Mouse (Mus musculus): ENCODE measurements around the gene Nat10. TPM values are rescaled to one million over a fixed set of nuclear protein-coding genes. Genes with fewer than 3 reads are reported as not detected.

The Nat10 gene
- polyA plus RNA-seq, 1 experiment from 2014 or later: 8.8 TPM

DNA sequence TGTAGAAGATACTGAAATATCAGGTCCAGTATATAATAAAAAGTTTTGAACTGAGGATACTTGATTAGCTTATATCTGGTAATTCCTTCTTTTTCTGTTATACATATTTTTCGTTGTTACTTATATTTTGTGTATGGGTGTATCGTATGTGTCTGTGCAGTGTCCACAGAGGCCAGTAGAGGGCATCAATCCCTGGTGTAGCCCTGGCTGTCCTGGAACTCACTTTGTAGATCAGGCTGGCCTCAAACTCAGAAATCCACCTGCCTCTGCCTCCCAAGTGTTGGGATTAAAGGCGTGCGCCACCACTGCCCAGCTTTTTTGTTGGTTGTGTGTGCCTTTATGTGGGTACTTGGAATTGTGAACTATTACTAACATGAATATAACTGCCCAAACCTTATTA lies 23.6 kb upstream of the Nat10 start:
- H3K36me3 ChIP-seq (ENCODE audit: control insufficient read depth, insufficient read depth, low read length): peaks cover 5% of the 10 kb centered on the region; the same call in 1 of the 2 replicates
- no peak for ATAC-seq (ENCODE audit: low FRiP score, low TSS enrichment)
- peak; percentile 27 for DNase-seq (ENCODE audit: low spot score)
- no peaks in the 10 kb centered on the region for H3K9me3 ChIP-seq (ENCODE audit: control insufficient read depth, low read length)
- no peak overlapping the region for H3K4me3 ChIP-seq (ENCODE audit: low read depth, low read length)
- no peak overlapping the region for H3K27ac ChIP-seq (replicated peaks)
- H3K4me1 ChIP-seq (replicated peaks; ENCODE audit: control insufficient read depth, insufficient read depth): no peaks in the 10 kb centered on the region
- no peak overlapping the region for H3K4me2 ChIP-seq (replicated peaks; ENCODE audit: low read depth)
- H3K27me3 ChIP-seq (ENCODE audit: control insufficient read depth, insufficient read depth, low read length): no peaks in the 10 kb centered on the region
- WGBS: 77% methylated on average over 4 of the region's 4 CpGs
- no peak overlapping the region for H3K9ac ChIP-seq (ENCODE audit: low read length)
- TF ChIP-seq CTCF (IDR thresholded peaks at IDR 0.05; ENCODE audit: low read depth) (peak; percentile 68), EP300 (optimal IDR thresholded peaks at IDR 0.05) (no peak)

DNA sequence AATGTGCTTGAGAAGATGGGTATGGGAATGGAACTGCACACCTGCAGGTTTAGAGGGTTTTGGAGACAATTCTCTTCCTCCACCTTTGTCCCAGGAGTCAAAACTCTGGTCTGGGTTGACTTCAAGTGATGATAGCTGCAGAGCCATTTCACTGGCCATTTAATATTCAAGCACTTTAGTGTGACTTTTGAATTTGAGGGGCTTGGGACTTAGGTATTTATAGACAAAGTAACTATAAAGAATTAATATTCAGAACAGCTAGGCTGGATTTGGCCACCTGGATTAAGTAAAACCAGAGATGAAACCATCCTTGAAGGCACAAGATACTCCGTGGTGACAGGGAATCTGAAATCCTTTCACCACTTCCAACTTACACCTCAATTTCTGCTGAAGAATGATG lies 1.4 kb upstream of the Nat10 start:
- ATAC-seq (ENCODE audit: low FRiP score, low TSS enrichment): no peak
- Histone ChIP-seq H3K9ac (ENCODE audit: low read length) (no peak overlapping the region), H3K36me3 (ENCODE audit: control insufficient read depth, insufficient read depth, low read length) (peaks cover 13% of the 10 kb centered on the region; the same call in 1 of the 2 replicates), H3K4me3 (ENCODE audit: low read depth, low read length) (no peak overlapping the region), H3K4me1 (replicated peaks; ENCODE audit: control insufficient read depth, insufficient read depth) (peaks cover 4% of the 10 kb centered on the region; the same call in 1 of the 2 replicates), H3K9me3 (ENCODE audit: control insufficient read depth, low read length) (no peaks in the 10 kb centered on the region), H3K27ac (replicated peaks) (no peak overlapping the region), H3K27me3 (ENCODE audit: control insufficient read depth, insufficient read depth, low read length) (no peaks in the 10 kb centered on the region), H3K4me2 (replicated peaks; ENCODE audit: low read depth) (no peak overlapping the region)
- no peak for TF ChIP-seq EP300 (optimal IDR thresholded peaks at IDR 0.05)
- 60% methylated on average over 1 of the region's 1 CpGs for WGBS
- peak; percentile 7 for DNase-seq (ENCODE audit: low spot score)

DNA sequence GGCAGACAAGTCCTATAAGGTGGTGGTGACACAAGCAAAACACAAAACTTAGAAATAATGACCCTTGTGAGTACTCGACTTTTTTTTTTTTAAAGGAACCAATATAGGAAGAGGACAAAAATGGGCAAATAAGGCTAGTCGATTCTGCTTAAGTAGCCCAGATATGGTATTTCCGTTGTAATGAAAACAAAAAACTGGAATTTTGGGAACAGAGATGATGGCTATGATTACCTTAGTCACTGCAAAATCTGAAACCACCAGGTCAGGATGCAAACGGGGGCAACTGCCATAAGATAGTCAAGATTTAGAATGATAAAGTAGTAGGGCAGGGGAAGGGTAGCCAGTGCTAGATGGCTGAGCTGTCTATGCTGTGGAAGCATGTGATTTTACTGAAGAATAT lies 923 bp upstream of the Nat10 start:
- peak overlapping the region; percentile 73; the same call in 1 of the 2 replicates for H3K4me3 ChIP-seq (ENCODE audit: low read depth, low read length)
- peaks cover 4% of the 10 kb centered on the region; the same call in 1 of the 2 replicates for H3K4me1 ChIP-seq (replicated peaks; ENCODE audit: control insufficient read depth, insufficient read depth)
- H3K9me3 ChIP-seq (ENCODE audit: control insufficient read depth, low read length): no peaks in the 10 kb centered on the region
- DNase-seq (ENCODE audit: low spot score): peak; percentile 10
- H3K4me2 ChIP-seq (replicated peaks; ENCODE audit: low read depth): peak overlapping the region; percentile 83
- H3K27ac ChIP-seq (replicated peaks): no peak overlapping the region
- no peak for ATAC-seq (ENCODE audit: low FRiP score, low TSS enrichment)
- no peaks in the 10 kb centered on the region for H3K27me3 ChIP-seq (ENCODE audit: control insufficient read depth, insufficient read depth, low read length)
- WGBS: 39% methylated on average over 4 of the region's 4 CpGs
- H3K9ac ChIP-seq (ENCODE audit: low read length): no peak overlapping the region
- peaks cover 13% of the 10 kb centered on the region; the same call in 1 of the 2 replicates for H3K36me3 ChIP-seq (ENCODE audit: control insufficient read depth, insufficient read depth, low read length)
- no peak for TF ChIP-seq CTCF (IDR thresholded peaks at IDR 0.05; ENCODE audit: low read depth)
- no peak for TF ChIP-seq EP300 (optimal IDR thresholded peaks at IDR 0.05)

DNA sequence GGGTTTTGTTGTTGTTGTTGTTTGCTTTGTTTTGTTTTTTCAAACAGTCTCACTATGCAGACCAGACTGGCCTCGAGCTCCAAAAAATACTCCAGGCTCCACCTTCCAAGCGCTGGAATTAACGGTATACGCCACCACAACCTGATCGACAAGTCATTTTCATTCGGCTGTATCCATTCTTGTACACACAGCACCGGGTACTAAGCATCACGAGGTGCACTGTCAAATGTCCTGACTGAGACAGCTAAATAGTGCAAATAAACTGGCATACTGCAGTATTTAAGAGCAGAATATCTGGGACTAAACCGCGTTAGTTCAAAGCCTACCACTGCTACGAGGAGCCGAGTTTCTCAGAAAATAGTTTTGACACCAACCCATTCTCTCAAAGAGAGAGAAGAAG lies 649 bp downstream of the Nat10 start:
- Histone ChIP-seq H3K27me3 (ENCODE audit: control insufficient read depth, insufficient read depth, low read length) (no peaks in the 10 kb centered on the region), H3K9me3 (ENCODE audit: control insufficient read depth, low read length) (no peaks in the 10 kb centered on the region), H3K27ac (replicated peaks) (peak overlapping the region; percentile 82), H3K9ac (ENCODE audit: low read length) (peak overlapping the region; percentile 66), H3K4me1 (replicated peaks; ENCODE audit: control insufficient read depth, insufficient read depth) (peaks cover 4% of the 10 kb centered on the region; the same call in 1 of the 2 replicates), H3K4me2 (replicated peaks; ENCODE audit: low read depth) (peak overlapping the region; percentile 83), H3K4me3 (ENCODE audit: low read depth, low read length) (peak overlapping the region; percentile 73), H3K36me3 (ENCODE audit: control insufficient read depth, insufficient read depth, low read length) (no peaks in the 10 kb centered on the region)
- no peak for TF ChIP-seq EP300 (optimal IDR thresholded peaks at IDR 0.05)
- TF ChIP-seq CTCF (IDR thresholded peaks at IDR 0.05; ENCODE audit: low read depth): no peak
- ATAC-seq (ENCODE audit: low FRiP score, low TSS enrichment) (peak; percentile 25; the same call in 1 of the 2 replicates), DNase-seq (ENCODE audit: low spot score) (no peak)
- WGBS: under 1% methylated on average over 12 of the region's 12 CpGs

DNA sequence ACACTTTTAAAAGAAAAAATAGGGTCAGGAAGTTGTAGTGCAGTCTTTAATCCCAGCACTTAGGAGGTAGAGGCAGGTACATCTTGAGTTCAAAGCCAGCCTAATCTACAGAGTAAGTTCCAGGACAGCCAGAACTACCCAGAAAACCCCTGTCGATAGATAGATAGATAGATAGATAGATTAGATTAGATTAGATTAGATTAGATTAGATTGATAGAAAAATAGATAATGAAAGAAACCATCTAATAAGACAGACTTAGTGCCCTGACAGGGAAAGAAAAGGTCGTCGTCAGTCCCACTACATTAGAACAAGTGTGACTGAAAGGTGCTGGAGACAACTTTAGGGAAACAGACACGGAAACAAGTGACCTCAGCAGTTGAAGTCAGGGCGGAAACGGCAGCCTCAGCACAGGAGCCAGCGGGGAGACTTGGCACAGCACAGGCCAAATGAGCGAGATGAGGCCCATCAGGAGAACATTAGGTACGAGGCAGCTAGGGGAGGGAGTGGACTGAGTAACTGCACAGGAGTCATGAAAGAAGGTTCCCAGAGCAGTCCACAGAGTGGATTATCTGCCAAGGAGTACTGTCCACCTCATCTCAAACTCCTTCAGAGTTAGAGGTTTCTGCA lies 5.5 kb downstream of the Nat10 start:
- H3K4me1 ChIP-seq (replicated peaks; ENCODE audit: control insufficient read depth, insufficient read depth): no peaks in the 10 kb centered on the region
- H3K9me3 ChIP-seq (ENCODE audit: control insufficient read depth, low read length): no peaks in the 10 kb centered on the region
- DNase-seq (ENCODE audit: low spot score) (no peak), ATAC-seq (ENCODE audit: low FRiP score, low TSS enrichment) (no peak)
- TF ChIP-seq CTCF (IDR thresholded peaks at IDR 0.05; ENCODE audit: low read depth) (no peak), EP300 (optimal IDR thresholded peaks at IDR 0.05) (no peak)
- H3K36me3 ChIP-seq (ENCODE audit: control insufficient read depth, insufficient read depth, low read length): peaks cover 19% of the 10 kb centered on the region
- 87% methylated on average over 9 of the region's 9 CpGs for WGBS
- no peak overlapping the region for H3K4me2 ChIP-seq (replicated peaks; ENCODE audit: low read depth)
- H3K9ac ChIP-seq (ENCODE audit: low read length): no peak overlapping the region
- no peaks in the 10 kb centered on the region for H3K27me3 ChIP-seq (ENCODE audit: control insufficient read depth, insufficient read depth, low read length)
- H3K4me3 ChIP-seq (ENCODE audit: low read depth, low read length): no peak overlapping the region
- no peak overlapping the region for H3K27ac ChIP-seq (replicated peaks)

DNA sequence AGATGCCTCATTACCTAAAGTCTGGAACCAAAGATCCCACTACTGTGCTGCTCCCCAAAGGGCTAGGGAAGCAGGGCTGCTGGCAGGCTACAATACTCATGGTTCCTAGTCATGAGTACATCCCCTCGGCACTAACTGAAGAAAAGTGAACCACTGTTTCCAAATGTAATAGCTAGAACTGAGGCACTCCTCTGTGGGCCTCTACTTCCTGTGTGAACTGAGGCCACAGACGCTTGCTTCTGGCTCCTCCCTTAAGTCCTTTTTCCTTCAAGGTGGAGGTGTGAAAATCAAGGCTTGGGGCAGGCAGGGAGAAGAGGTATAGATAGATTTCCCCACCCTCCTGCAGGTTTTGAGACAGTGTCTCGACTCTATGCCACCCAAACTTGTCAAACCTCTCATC lies 6.5 kb downstream of the Nat10 start:
- no peak for DNase-seq (ENCODE audit: low spot score)
- Histone ChIP-seq H3K4me1 (replicated peaks; ENCODE audit: control insufficient read depth, insufficient read depth) (no peaks in the 10 kb centered on the region), H3K36me3 (ENCODE audit: control insufficient read depth, insufficient read depth, low read length) (peaks cover 23% of the 10 kb centered on the region), H3K4me3 (ENCODE audit: low read depth, low read length) (no peak overlapping the region), H3K9me3 (ENCODE audit: control insufficient read depth, low read length) (no peaks in the 10 kb centered on the region), H3K9ac (ENCODE audit: low read length) (no peak overlapping the region), H3K27me3 (ENCODE audit: control insufficient read depth, insufficient read depth, low read length) (no peaks in the 10 kb centered on the region), H3K4me2 (replicated peaks; ENCODE audit: low read depth) (no peak overlapping the region), H3K27ac (replicated peaks) (no peak overlapping the region)
- no peak for TF ChIP-seq EP300 (optimal IDR thresholded peaks at IDR 0.05)
- TF ChIP-seq CTCF (IDR thresholded peaks at IDR 0.05; ENCODE audit: low read depth): no peak
- ATAC-seq (ENCODE audit: low FRiP score, low TSS enrichment): no peak
- 81% methylated on average over 3 of the region's 3 CpGs for WGBS
